Mouse (Mus musculus): ENCODE measurements around the gene Wasf2. TPM values are rescaled to one million over a fixed set of nuclear protein-coding genes. Genes with fewer than 3 reads are reported as not detected.

Wasf2 gene
- total RNA-seq, 2 experiments from 2014 or later = 27.3 to 34.8 TPM

DNA sequence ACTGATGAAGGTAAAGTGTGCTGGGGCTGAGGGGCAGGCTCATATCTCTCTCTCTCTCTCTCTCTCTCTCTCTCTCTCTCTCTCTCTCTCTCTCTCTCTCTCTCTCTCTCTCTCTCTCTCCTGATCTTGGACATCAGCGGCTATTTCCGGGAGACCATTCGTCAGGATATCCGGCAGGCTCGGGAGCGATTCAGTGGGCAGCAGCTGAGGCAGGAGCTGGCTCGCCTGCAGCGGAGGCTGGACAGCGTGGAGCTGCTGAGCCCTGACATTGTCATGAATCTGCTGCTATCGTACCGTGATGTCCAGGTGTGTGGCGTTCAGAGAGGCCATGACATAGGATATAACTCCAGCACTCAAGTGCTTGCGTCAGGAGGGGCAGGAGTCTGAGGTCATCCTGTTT is 113.2 kb downstream of the Wasf2 start:
- intact Hi-C loops (cut with DNase I) = no loop called here

DNA sequence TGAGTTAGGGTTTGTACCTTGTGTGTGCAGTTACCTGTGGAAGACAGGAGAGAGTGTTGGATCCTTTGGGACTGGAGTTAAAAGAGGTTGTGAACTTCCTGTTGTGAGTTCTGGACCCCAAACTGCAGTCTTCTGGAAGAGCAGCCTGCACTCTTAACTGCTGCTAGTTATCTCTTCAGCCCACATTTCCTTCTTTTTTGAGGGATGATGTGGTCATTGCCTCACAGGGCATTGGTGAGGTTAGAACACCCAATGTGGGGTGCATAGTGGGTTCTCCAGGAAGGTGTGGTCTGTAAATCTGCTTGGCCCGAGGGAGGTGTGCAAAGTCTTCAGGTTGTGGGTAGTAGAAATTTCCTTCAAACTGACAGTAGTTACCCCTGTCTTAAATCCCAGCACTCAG is 114.0 kb downstream of the Wasf2 start:
- no peak for DNase-seq (ENCODE audit: low spot score in 2 of 2)
- intact Hi-C loops (cut with DNase I) = no loop called here

More for the DNA sequence above, 113.2 kb downstream of the Wasf2 start:
- DNase-seq (ENCODE audit: low spot score in 2 of 2) = no peak

DNA sequence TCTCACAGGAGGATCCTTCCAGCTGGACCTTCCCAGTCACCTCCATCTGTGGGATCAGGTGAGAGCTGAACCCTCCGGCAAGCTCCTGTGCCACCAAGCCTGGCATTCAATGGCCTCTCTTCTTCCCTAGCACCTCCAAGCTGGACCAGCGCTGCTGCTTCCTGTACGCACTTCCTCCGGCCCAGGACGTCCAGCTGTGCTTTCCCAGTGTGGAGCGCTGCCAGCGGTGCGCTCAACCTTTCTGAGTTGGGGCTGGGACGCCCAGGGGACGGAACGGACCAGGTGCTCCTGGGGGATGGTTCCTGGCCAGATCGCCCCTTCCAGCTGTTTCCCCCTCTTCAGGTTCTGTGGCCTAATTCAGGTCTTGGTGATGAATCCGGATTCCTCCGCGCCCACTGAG is 116.8 kb downstream of the Wasf2 start:
- intact Hi-C loops (cut with DNase I) = no loop called here
- DNase-seq (ENCODE audit: low spot score in 2 of 2) = no peak

DNA sequence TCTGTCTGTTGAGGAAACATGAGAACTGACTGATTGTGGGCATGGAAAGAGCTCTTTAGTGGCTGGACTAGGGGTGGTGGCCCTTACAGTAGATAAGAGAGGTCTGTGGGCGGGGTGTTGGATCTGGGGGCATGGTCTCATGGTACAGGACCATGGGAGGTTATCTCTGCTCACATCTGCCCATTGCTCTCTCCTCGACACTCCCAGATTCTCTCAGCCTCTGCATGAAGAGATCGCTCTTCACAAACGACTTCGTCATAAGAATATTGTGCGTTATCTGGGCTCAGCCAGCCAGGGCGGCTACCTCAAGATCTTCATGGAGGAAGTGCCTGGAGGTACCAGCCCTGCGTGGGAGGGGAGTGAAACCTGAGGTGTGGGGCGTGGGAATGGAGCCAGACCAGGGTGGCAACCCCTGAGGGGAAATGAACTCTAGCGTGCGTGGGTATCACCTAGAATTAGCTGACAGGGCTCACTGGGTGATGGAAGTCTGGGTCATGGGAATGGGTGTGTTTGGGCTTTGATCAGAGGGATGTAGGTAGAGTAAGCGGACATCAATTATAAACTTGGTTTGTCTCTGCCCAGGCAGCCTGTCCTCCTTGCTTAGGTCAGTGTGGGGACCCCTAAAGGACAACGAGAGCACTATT is 117.6 kb downstream of the Wasf2 start:
- intact Hi-C loops (cut with DNase I) = no loop called here

More for the DNA sequence above, 117.6 kb downstream of the Wasf2 start:
- no peak for DNase-seq (ENCODE audit: low spot score in 2 of 2)

Small RNA genes lying within 50 kb of the gene (microRNA-seq; reads per million reads assigned to microRNA genes)
- 0.67 to 3.4 reads per million in 2 experiments for gene Mir7017

Other genes starting within 250 kb of the Wasf2 start
- gene Stx12, start 246.0 kb upstream of the Wasf2 start, total RNA-seq (2021) = 100 to 1,000 TPM in 1 of 2 experiments, 10 to 100 TPM in 1; 96.2 to 104 TPM
- 10 to 100 TPM; 34.7 to 38.6 TPM for gene Fam76a, start 207.9 kb upstream of the Wasf2 start, total RNA-seq (2021)
- not detected for gene Fgr, start 156.4 kb upstream of the Wasf2 start, total RNA-seq (2021)
- 10 to 100 TPM; 78.4 to 81.6 TPM for gene Ahdc1, start 119.2 kb upstream of the Wasf2 start, total RNA-seq (2021)
- gene Cd164l2, start 81.6 kb downstream of the Wasf2 start, total RNA-seq (2021) = 1 to 10 TPM; 2.4 to 4.1 TPM
- gene Gpr3, start 82.0 kb downstream of the Wasf2 start, total RNA-seq (2021) = 1 to 10 TPM; 7.4 to 10.0 TPM
- gene Map3k6, start 110.3 kb downstream of the Wasf2 start, total RNA-seq (2021) = 1 to 10 TPM; 2.3 to 5.8 TPM
- gene Sytl1, start 132.6 kb downstream of the Wasf2 start, total RNA-seq (2021) = under 1 TPM in 1 of 2 experiments, not detected in 1; 0.51 TPM
- gene Tmem222, start 147.3 kb downstream of the Wasf2 start, total RNA-seq (2021) = 10 to 100 TPM; 81.7 to 87.9 TPM
- gene Wdtc1, start 223.0 kb downstream of the Wasf2 start, total RNA-seq (2021) = 10 to 100 TPM; 56.6 to 60.8 TPM
- 10 to 100 TPM; 41.5 to 46.7 TPM for gene Slc9a1, start 239.2 kb downstream of the Wasf2 start, total RNA-seq (2021)

Measured in left cerebral cortex, postnatal 14 days (tissue).